Mouse (Mus musculus) lung, postnatal 10 days (tissue): ENCODE measurements at regions not wholly inside any gene's neighbourhood (a gene's known extent, or its start where the extent isn't known, plus 50 kb on each side); places are given as distances from the start of the nearest gene placed in this dataset.
A peak's percentile ranks its signal among the peaks of the same experiment; 100 is the strongest.

Experiments used
- DNase-seq: peaks from one replicate; pipeline ENCODE4 v3.0.0; 2021

GRCm38 (mm10) chr17:14764796-14765195 is 70.8 kb upstream of the Thbs2 start:
- peak; percentile 12 for DNase-seq

GRCm38 (mm10) chr17:14753095-14753494 is 59.1 kb upstream of the Thbs2 start:
- DNase-seq, result peak; percentile 80

- peak; percentile 64 for DNase-seq
These were observed 56.6 kb upstream of the Thbs2 start for GRCm38 (mm10) chr17:14750519-14751145.

- DNase-seq, result peak; percentile 23
These were observed 55.2 kb upstream of the Thbs2 start for GRCm38 (mm10) chr17:14749281-14749680.

GRCm38 (mm10) chr17:14747255-14747869 is 53.3 kb upstream of the Thbs2 start:
- DNase-seq, result no peak

- no peak for DNase-seq
These were observed 51.5 kb upstream of the Thbs2 start for GRCm38 (mm10) chr17:14745512-14745911.

- DNase-seq, result no peak
These were observed 50.0 kb upstream of the Thbs2 start for GRCm38 (mm10) chr17:14744010-14744409.
